Mouse (Mus musculus) lung, postnatal 0 days (tissue): ENCODE results near the gene Negr1. TPM values are rescaled to one million over a fixed set of nuclear protein-coding genes. Genes with fewer than 3 reads are reported as not detected.

Source experiments
- ATAC-seq: fragments of 200-750 bp; cut with Nextera tagmentation; 2 replicates; pipeline ENCODE4 v1.8.0; 2017; ENCODE audit warnings: moderate library complexity
- DNase-seq: peaks from one replicate; pipeline ENCODE4 v3.0.0-alpha.2; 2016; ENCODE audit warnings: low spot score
- H3K27ac ChIP-seq: fragments of 300-500 bp; sonication (generic); 2 replicates; pipeline ENCODE4 v1.5.1; 2014; ENCODE audit warnings: antibody characterized with exemption, mild to moderate bottlenecking, low read length, mixed read lengths
- H3K27me3 ChIP-seq: fragments of 300-500 bp; sonication (generic); replicated peaks from 2 replicates; pipeline ENCODE4 v1.6.1; 2014; ENCODE audit warnings: low read length, mixed read lengths; ENCODE audit not compliant: insufficient read depth
- H3K36me3 ChIP-seq: fragments of 300-500 bp; sonication (generic); 2 replicates; pipeline ENCODE4 v1.6.1; 2014; ENCODE audit warnings: low read length, mixed read lengths; ENCODE audit not compliant: insufficient read depth
- H3K4me1 ChIP-seq: fragments of 300-500 bp; sonication (generic); 2 replicates; pipeline ENCODE4 v1.6.1; 2014; ENCODE audit warnings: antibody characterized with exemption, low read depth, low read length, mixed read lengths; ENCODE audit not compliant: insufficient read depth
- H3K4me2 ChIP-seq: fragments of 300-500 bp; sonication (generic); replicated peaks from 2 replicates; pipeline ENCODE4 v1.6.1; 2014; ENCODE audit warnings: low read depth, mild to moderate bottlenecking, low read length, moderate library complexity, mixed read lengths
- H3K4me3 ChIP-seq: fragments of 300-500 bp; sonication (generic); 2 replicates; pipeline ENCODE4 v1.5.1; 2014; ENCODE audit warnings: low read depth, low read length
- H3K9ac ChIP-seq: fragments of 300-500 bp; sonication (generic); replicated peaks from 2 replicates; pipeline ENCODE4 v1.6.1; 2014; ENCODE audit warnings: low read depth, mild to moderate bottlenecking
- H3K9me3 ChIP-seq: fragments of 300-500 bp; sonication (generic); 2 replicates; pipeline ENCODE4 v1.6.1; 2016; ENCODE audit warnings: low read length, mixed read lengths
- CTCF ChIP-seq: IDR thresholded peaks from 2 replicates; pipeline ENCODE4 v1.5.1; 2016; ENCODE audit warnings: antibody characterized with exemption, mild to moderate bottlenecking
- EP300 ChIP-seq: IDR thresholded peaks from 2 replicates; pipeline ENCODE4 v1.6.1; 2016; ENCODE audit warnings: antibody characterized with exemption, mild to moderate bottlenecking, control low read depth
- WGBS: fragments of 180-500 bp; shearing (Covaris S2); extraction: QIAGEN DNeasy Blood & Tissue Kit; methylation state at CpG from one replicate; pipeline ENCODE4 v1.1.7; 2014; 5-methylcytosine and 5-hydroxymethylcytosine counted together
- polyA plus RNA-seq: library from polyadenylated mRNA; unstranded; fragments of >200 nt; fragmentation: Nextera tagmentation; extraction: Ambion mirVana; gene quantifications from 2 replicates; pipeline ENCODE4 v1.2.1, GENCODE M21; 2015

Negr1 gene
- polyA plus RNA-seq, 1 experiment from 2014 or later, result 1.3 TPM

DNA sequence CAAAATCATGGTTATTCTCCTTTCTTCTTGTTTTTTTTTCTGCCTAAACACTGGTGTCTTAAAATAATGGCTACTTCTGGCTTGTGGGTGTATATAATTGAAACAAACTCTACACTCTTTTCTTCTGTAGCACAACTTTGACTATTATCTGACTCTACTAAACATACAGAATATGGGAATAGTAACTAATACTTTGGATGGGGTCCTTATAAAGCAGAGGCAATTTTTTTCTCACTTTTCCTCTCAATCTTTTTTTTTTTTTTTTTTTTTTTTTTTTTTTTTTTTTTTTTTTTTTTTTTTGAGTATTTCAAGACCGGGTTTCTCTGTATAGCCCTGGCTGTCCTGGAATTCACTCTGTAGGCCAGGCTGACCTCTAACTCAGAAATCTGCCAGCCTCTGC, 772.6 kb downstream of the Negr1 start:
- ATAC-seq, result no peak
- Histone ChIP-seq H3K4me1 (no peaks in the 10 kb centered on the region), H3K27me3 (no peaks in the 10 kb centered on the region), H3K36me3 (no peaks in the 10 kb centered on the region), H3K27ac (no peak overlapping the region), H3K4me3 (no peak overlapping the region), H3K9me3 (no peaks in the 10 kb centered on the region), H3K4me2 (no peak overlapping the region), H3K9ac (no peak overlapping the region)
- TF ChIP-seq CTCF (no peak), EP300 (no peak)
- DNase-seq, result no peak
- WGBS, result 62% methylated on average over 1 of the region's 1 CpGs

DNA sequence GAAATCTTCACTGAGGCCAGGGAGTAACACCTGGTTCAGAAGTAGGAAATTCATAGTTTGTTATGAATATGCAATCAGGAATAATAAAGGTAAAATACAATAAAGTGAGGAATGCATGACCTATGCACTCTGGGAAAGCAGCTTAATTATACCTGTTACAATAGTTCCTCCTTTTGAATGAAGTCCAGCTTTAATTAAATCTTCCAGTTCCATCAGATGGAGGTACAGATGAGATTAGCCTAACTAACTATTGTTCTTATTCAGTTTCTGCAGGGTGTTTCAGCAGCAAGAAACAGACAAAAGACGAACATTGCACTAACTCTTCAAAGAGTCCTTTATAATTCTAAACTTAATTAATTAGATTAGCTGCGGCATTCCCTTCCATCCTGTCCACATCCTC, 787.9 kb downstream of the Negr1 start:
- DNase-seq (no peak), ATAC-seq (no peak)
- Histone ChIP-seq H3K36me3 (no peaks in the 10 kb centered on the region), H3K27me3 (no peaks in the 10 kb centered on the region), H3K4me1 (no peaks in the 10 kb centered on the region), H3K9ac (no peak overlapping the region), H3K27ac (no peak overlapping the region), H3K4me2 (no peak overlapping the region), H3K9me3 (no peaks in the 10 kb centered on the region), H3K4me3 (no peak overlapping the region)
- TF ChIP-seq EP300 (no peak), CTCF (no peak)
- 73% methylated on average over 2 of the region's 2 CpGs for WGBS

DNA sequence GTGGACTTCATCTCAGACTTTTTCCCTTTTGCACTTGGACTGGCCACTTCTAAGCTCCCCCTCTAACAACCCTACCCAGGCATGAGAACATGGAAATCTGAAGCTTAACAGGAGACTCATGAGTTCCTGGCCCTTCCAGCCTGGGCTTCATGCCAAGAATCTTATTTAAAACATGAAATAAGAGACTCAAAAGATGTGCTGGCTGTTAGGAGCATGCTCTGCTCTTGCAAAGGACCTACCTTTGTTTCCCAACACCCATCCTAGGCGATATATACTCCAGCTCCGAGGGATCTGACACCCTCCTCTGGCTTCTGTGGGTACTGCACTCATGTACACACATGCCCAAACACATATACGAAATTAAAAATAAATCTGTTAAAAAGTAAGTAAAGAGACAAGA, 797.3 kb downstream of the Negr1 start:
- TF ChIP-seq EP300, result no peak
- peak; percentile 58 for TF ChIP-seq CTCF
- Histone ChIP-seq H3K36me3 (no peaks in the 10 kb centered on the region), H3K4me2 (no peak overlapping the region), H3K9me3 (no peaks in the 10 kb centered on the region), H3K9ac (no peak overlapping the region), H3K27ac (no peak overlapping the region), H3K4me3 (no peak overlapping the region), H3K27me3 (no peaks in the 10 kb centered on the region), H3K4me1 (no peaks in the 10 kb centered on the region)
- DNase-seq, result peak; percentile 69
- WGBS, result 24% methylated on average over 3 of the region's 3 CpGs
- peak; percentile 76 for ATAC-seq

GRCm38 (mm10) chr3:157359840-157360239, 798.2 kb downstream of the Negr1 start:
- TF ChIP-seq CTCF (no peak), EP300 (no peak)
- DNase-seq (no peak), ATAC-seq (no peak)
- Histone ChIP-seq H3K4me3 (no peak overlapping the region), H3K4me1 (no peaks in the 10 kb centered on the region), H3K4me2 (no peak overlapping the region), H3K27ac (no peak overlapping the region), H3K27me3 (no peaks in the 10 kb centered on the region), H3K9me3 (no peaks in the 10 kb centered on the region), H3K9ac (no peak overlapping the region), H3K36me3 (no peaks in the 10 kb centered on the region)
- WGBS, result 66% methylated on average over 6 of the region's 6 CpGs
